Mouse (Mus musculus) thymus, adult 18-20 months (tissue): ENCODE results near the gene Gm14632.
"Not testable (repeated sequence)": the region's sequence is repeated elsewhere in the genome, so short reads cannot be mapped to it uniquely, and the experiment has no call there.

ENCODE experiments used
- DNase-seq, 2 experiments: peaks; one replicate each; pipeline ENCODE4 v3.0.0; 2022; ENCODE audit warnings: mixed read lengths in 2 of 2

Gene Gm14632

GRCm38 (mm10) chrX:30329472-30329871, at the start of gene Gm14632:
Gm14632 (plus strand) TSS chrX:30329772.
- not testable (repeated sequence) for DNase-seq
